Mouse (Mus musculus) B cell, adult 62 days (primary cell): ENCODE results near the gene Gm428. TPM values are rescaled to one million over a fixed set of nuclear protein-coding genes. Genes with fewer than 3 reads are reported as not detected.

Experiments
- total RNA-seq: library from RNA; stranded (reverse); gene quantifications from 4 replicates; pipeline ENCODE4 v1.2.4, GENCODE M21; 2023

The Gm428 gene
- not detected in 4 replicates for total RNA-seq

DNA sequence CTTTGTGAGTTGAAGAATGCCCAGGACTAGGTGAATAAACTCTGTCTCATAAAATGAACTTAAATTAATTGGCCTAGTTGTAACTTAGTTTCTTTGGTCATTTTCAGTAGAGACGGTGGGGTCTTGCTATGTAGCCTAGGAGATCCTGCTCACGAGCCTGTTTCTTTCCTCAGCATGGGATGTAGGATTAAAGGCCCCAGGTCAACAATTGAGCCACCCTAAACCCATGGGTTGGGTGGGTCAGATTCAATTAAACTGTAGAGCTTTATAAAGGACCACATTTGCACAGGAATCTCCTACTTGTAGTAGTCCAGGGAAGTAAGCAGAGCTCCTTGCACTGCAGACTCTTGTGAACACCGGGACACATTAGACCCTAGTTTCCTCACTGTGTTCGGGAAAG is at the start of gene Gm428:
Gm428 (plus strand) TSS at position 301 of the 400 bp plus-strand sequence.

DNA sequence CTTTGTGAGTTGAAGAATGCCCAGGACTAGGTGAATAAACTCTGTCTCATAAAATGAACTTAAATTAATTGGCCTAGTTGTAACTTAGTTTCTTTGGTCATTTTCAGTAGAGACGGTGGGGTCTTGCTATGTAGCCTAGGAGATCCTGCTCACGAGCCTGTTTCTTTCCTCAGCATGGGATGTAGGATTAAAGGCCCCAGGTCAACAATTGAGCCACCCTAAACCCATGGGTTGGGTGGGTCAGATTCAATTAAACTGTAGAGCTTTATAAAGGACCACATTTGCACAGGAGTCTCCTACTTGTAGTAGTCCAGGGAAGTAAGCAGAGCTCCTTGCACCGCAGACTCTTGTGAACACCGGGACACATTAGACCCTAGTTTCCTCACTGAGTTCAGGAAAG is 45.5 kb upstream of the Gm428 start, which contains the start of gene Gm11236:
Gm11236 (plus strand) TSS at position 301 of the 400 bp plus-strand sequence.

DNA sequence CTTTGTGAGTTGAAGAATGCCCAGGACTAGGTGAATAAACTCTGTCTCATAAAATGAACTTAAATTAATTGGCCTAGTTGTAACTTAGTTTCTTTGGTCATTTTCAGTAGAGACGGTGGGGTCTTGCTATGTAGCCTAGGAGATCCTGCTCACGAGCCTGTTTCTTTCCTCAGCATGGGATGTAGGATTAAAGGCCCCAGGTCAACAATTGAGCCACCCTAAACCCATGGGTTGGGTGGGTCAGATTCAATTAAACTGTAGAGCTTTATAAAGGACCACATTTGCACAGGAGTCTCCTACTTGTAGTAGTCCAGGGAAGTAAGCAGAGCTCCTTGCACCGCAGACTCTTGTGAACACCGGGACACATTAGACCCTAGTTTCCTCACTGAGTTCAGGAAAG is 15.3 kb upstream of the Gm428 start, which contains the start of gene Gm11239:
Gm11239 (plus strand) TSS at position 301 of the 400 bp plus-strand sequence.

Other genes with a start within 250 kb of the Gm428 start
- not detected in 4 replicates for gene Gm11238, start 75.6 kb upstream of the Gm428 start, total RNA-seq
- not detected in 4 replicates for gene Gm11237, start 60.5 kb upstream of the Gm428 start, total RNA-seq
- not detected in 4 replicates for gene Gm11236, start 45.4 kb upstream of the Gm428 start, total RNA-seq
- gene Gm11239, start 15.2 kb upstream of the Gm428 start, total RNA-seq, result not detected in 4 replicates
- gene Rasef, start 107.5 kb downstream of the Gm428 start, total RNA-seq, result not detected in 4 replicates
- not detected in 4 replicates for gene Gm11758, start 192.8 kb downstream of the Gm428 start, total RNA-seq
- not detected in 4 replicates for gene Gm11757, start 207.6 kb downstream of the Gm428 start, total RNA-seq
- not detected in 4 replicates for gene Gm13871, start 222.4 kb downstream of the Gm428 start, total RNA-seq
- gene Gm11756, start 237.2 kb downstream of the Gm428 start, total RNA-seq, result not detected in 4 replicates